Mouse (Mus musculus): ENCODE results near the gene Ablim1. TPM values are rescaled to one million over a fixed set of nuclear protein-coding genes. Genes with fewer than 3 reads are reported as not detected.

Gene Ablim1
- polyA plus RNA-seq, 1 experiment from 2014 or later = 57.3 TPM

DNA sequence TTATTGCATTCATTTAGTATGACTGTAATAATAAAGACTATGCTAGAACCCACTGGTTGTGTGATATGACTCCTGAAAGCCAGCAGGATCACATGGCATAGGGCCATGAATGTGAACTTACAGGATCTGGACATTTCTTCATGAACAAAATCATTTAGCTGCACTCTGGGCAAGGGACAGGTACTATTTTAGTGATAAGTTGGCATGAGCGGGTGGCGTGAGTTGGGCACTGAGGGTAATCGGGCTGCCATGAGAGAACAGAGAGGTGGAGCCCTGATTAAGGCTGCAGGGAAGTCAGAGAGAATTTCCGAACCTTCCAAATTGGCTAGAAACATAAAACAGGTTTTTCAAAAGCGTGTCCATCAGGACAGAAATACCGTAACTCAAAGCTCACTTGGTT lies 37.7 kb downstream of the Ablim1 start:
- Histone ChIP-seq H3K36me3 (ENCODE audit: control insufficient read depth, insufficient read depth, low read length) (no peaks in the 10 kb centered on the region), H3K4me3 (ENCODE audit: low read length) (no peak overlapping the region), H3K27me3 (replicated peaks; ENCODE audit: control insufficient read depth, insufficient read depth, low read length) (no peaks in the 10 kb centered on the region), H3K4me2 (ENCODE audit: low read length) (no peak overlapping the region), H3K27ac (ENCODE audit: low read depth, low read length) (no peak overlapping the region), H3K9ac (ENCODE audit: low read depth, low read length) (no peak overlapping the region), H3K4me1 (ENCODE audit: control insufficient read depth, insufficient read depth, low read depth, low read length) (peaks cover 16% of the 10 kb centered on the region), H3K9me3 (ENCODE audit: control insufficient read depth, low read length) (no peaks in the 10 kb centered on the region)
- WGBS = 75% methylated on average over 6 of the region's 6 CpGs
- ATAC-seq = no peak

DNA sequence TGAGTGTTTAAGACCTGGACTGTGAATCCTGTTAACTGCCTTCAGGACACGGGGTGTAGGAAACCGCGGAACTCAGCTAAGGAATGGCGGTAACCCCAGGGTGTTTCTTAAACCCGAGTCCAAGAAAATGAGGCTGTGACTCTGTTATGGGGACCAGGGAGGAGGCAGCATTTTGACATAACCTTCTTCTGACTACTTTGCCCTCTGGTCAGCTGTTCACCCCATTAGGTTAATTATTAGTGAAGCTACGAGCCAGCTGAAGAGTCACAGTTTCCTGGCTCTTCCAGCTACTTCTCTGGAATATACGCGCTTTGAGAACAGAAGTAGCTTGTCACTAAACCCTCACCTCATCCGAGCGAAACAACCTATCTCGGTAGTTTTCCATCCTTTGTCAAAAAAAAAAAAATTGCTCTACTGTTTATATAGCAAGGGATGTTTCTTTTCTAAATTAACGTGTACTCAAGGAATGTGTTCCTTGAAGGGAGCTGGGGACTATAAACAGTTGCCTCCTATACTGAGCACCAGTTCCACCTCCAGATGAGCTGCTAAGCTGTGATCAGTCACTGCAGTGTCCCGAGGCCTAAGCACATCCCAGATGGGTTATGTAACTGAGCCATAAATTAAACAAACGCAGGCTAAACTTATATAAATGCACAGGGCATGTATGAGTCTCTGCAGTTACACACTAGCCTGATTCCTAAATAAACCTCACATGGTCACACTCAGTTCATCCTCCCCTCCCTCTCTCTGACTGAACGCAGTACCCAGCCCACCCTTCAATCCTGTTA lies 39.4 kb downstream of the Ablim1 start:
- H3K36me3 ChIP-seq (ENCODE audit: control insufficient read depth, insufficient read depth, low read length) = no peaks in the 10 kb centered on the region
- no peak for ATAC-seq
- H3K4me2 ChIP-seq (ENCODE audit: low read length) = peak overlapping the region; percentile 33
- 49% methylated on average over 15 of the region's 15 CpGs for WGBS
- H3K27me3 ChIP-seq (replicated peaks; ENCODE audit: control insufficient read depth, insufficient read depth, low read length) = no peaks in the 10 kb centered on the region
- no peaks in the 10 kb centered on the region for H3K9me3 ChIP-seq (ENCODE audit: control insufficient read depth, low read length)
- peaks cover 16% of the 10 kb centered on the region for H3K4me1 ChIP-seq (ENCODE audit: control insufficient read depth, insufficient read depth, low read depth, low read length)
- no peak overlapping the region for H3K4me3 ChIP-seq (ENCODE audit: low read length)
- no peak overlapping the region for H3K9ac ChIP-seq (ENCODE audit: low read depth, low read length)
- no peak overlapping the region for H3K27ac ChIP-seq (ENCODE audit: low read depth, low read length)

DNA sequence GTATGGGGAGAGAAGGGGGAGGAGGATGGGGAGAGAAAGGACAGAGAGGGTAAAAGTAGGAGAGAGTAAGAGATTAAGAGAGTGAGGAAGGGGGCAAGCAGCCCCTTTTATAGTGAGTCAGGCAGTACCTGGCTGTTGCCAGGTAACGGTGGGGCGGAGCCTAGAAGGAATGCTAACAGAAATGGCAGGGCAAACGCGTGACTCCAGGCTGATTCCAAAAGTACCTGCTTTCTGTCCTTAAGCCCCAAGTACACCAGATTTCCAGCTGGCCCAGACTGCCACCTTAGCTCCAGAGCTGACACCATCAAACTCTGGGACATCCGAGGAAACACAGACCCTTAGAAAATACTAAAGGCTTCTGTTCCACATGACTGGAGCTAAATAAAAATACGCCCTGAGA lies 40.0 kb downstream of the Ablim1 start:
- Histone ChIP-seq H3K4me1 (ENCODE audit: control insufficient read depth, insufficient read depth, low read depth, low read length) (peaks cover 18% of the 10 kb centered on the region), H3K4me2 (ENCODE audit: low read length) (peak overlapping the region; percentile 33), H3K27ac (ENCODE audit: low read depth, low read length) (no peak overlapping the region), H3K4me3 (ENCODE audit: low read length) (no peak overlapping the region), H3K9ac (ENCODE audit: low read depth, low read length) (no peak overlapping the region), H3K27me3 (replicated peaks; ENCODE audit: control insufficient read depth, insufficient read depth, low read length) (no peaks in the 10 kb centered on the region), H3K9me3 (ENCODE audit: control insufficient read depth, low read length) (no peaks in the 10 kb centered on the region), H3K36me3 (ENCODE audit: control insufficient read depth, insufficient read depth, low read length) (no peaks in the 10 kb centered on the region)
- WGBS = 23% methylated on average over 6 of the region's 6 CpGs
- no peak for ATAC-seq

DNA sequence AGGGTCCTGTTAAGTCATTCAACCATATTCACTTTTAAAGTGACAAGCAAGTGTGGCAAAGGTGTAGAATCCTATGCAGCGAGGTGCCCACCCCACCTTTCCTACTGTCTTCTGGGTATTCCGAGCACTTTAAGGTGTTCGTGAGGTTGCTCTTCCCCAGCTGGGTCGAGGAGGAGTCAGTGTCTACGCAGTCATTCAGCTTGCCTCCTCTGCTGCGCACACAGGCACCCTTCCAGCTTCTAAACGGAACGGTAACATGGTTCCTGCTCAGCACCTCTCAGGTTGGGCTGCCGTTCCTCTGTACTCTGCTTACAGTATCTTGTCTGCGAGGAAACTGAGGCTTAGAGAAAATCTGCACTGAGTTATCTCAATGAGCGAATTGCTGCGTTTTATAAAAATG lies 40.4 kb downstream of the Ablim1 start:
- no peak overlapping the region for H3K27ac ChIP-seq (ENCODE audit: low read depth, low read length)
- no peak overlapping the region for H3K4me3 ChIP-seq (ENCODE audit: low read length)
- peaks cover 22% of the 10 kb centered on the region for H3K4me1 ChIP-seq (ENCODE audit: control insufficient read depth, insufficient read depth, low read depth, low read length)
- peak overlapping the region; percentile 5; the same call in 1 of the 2 replicates for H3K4me2 ChIP-seq (ENCODE audit: low read length)
- ATAC-seq = no peak
- H3K27me3 ChIP-seq (replicated peaks; ENCODE audit: control insufficient read depth, insufficient read depth, low read length) = no peaks in the 10 kb centered on the region
- 48% methylated on average over 12 of the region's 12 CpGs for WGBS
- H3K9ac ChIP-seq (ENCODE audit: low read depth, low read length) = no peak overlapping the region
- no peaks in the 10 kb centered on the region for H3K9me3 ChIP-seq (ENCODE audit: control insufficient read depth, low read length)
- H3K36me3 ChIP-seq (ENCODE audit: control insufficient read depth, insufficient read depth, low read length) = no peaks in the 10 kb centered on the region

DNA sequence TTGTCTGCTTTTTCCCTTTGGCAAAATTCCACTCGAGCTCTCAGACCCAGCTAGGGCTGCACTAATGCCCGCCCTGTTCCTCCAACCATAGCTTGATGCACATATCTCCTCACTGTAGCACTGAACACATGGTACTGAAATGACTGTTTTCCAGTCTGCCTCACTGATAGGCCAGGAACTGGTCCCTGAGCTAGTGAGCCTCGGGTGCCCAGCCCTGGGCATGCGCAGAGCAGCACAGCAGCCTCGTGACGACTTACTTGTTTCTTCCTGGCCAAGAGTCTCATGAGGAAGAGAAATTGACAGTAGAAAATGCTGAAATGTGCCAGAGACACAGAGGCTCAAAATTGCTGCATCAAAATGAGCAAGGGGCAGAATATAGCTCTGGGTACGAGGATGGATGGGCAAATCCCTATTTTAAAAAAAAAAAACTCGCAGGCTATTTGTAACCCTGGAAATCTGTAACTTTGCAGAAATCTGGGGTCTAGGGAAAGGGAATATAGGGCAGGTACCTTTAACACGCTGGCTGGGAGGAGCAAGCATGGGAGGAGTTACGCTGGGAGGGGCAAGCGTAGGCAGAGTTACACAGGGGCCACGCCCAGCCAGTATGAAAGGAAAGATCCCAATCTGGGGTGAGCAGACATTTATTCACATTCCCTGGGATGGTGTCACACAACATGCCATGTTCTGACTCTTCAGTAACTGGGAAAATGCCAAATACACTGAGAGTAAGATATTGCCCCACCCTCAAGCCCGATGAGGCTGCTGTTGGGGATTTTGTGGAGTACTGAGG lies 41.7 kb downstream of the Ablim1 start:
- H3K9ac ChIP-seq (ENCODE audit: low read depth, low read length) = no peak overlapping the region
- 54% methylated on average over 13 of the region's 13 CpGs for WGBS
- H3K27ac ChIP-seq (ENCODE audit: low read depth, low read length) = no peak overlapping the region
- peak overlapping the region; percentile 30; the same call in 1 of the 2 replicates for H3K4me2 ChIP-seq (ENCODE audit: low read length)
- peak; percentile 75 for ATAC-seq
- no peak overlapping the region for H3K4me3 ChIP-seq (ENCODE audit: low read length)
- H3K27me3 ChIP-seq (replicated peaks; ENCODE audit: control insufficient read depth, insufficient read depth, low read length) = no peaks in the 10 kb centered on the region
- peaks cover 22% of the 10 kb centered on the region for H3K4me1 ChIP-seq (ENCODE audit: control insufficient read depth, insufficient read depth, low read depth, low read length)
- no peaks in the 10 kb centered on the region for H3K36me3 ChIP-seq (ENCODE audit: control insufficient read depth, insufficient read depth, low read length)
- no peaks in the 10 kb centered on the region for H3K9me3 ChIP-seq (ENCODE audit: control insufficient read depth, low read length)

DNA sequence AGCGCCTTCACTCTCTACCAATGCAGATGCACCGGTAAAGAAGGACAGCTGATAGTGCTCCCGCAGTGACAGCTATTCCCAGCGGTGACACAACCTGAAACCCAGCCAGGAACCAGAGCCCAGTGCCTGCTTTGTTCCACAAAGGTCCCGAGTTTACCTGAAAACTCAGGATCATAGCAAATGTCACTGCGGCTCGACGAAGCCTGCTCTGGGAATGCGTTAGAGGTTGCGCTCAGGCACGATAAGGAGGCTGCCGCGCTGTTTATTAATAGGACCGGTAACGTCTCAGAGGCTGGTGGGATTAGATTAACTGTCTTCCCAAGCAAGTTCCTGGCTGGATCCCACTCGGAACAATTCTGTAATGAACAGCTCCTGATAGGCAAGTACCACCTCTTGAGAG lies 43.0 kb downstream of the Ablim1 start:
- Histone ChIP-seq H3K4me1 (ENCODE audit: control insufficient read depth, insufficient read depth, low read depth, low read length) (peaks cover 18% of the 10 kb centered on the region), H3K36me3 (ENCODE audit: control insufficient read depth, insufficient read depth, low read length) (no peaks in the 10 kb centered on the region), H3K27ac (ENCODE audit: low read depth, low read length) (no peak overlapping the region), H3K27me3 (replicated peaks; ENCODE audit: control insufficient read depth, insufficient read depth, low read length) (no peaks in the 10 kb centered on the region), H3K9ac (ENCODE audit: low read depth, low read length) (no peak overlapping the region), H3K4me2 (ENCODE audit: low read length) (no peak overlapping the region), H3K9me3 (ENCODE audit: control insufficient read depth, low read length) (no peaks in the 10 kb centered on the region), H3K4me3 (ENCODE audit: low read length) (no peak overlapping the region)
- WGBS = 61% methylated on average over 16 of the region's 16 CpGs
- ATAC-seq = no peak

DNA sequence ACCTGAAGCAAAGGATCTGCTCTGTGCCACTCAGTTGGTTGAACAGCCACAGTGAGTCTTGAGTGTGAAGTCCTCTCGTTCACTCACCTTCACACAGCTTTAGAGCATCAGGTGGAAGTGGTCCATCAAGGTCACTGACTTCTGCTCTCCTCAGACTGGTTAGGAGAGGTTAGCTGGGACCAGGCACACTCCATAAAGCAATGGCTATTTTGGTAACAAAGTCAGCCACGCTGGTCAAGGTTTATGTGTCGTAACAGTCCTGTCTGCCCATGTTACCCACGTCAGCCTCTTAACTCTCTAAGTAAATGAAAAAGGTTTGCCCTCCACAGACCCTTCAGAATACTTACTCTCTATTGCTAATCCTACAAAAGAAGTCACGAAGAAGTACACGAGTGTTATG lies 44.0 kb downstream of the Ablim1 start:
- no peak for ATAC-seq
- H3K4me2 ChIP-seq (ENCODE audit: low read length) = no peak overlapping the region
- H3K27me3 ChIP-seq (replicated peaks; ENCODE audit: control insufficient read depth, insufficient read depth, low read length) = no peaks in the 10 kb centered on the region
- H3K4me1 ChIP-seq (ENCODE audit: control insufficient read depth, insufficient read depth, low read depth, low read length) = peaks cover 18% of the 10 kb centered on the region
- H3K9ac ChIP-seq (ENCODE audit: low read depth, low read length) = no peak overlapping the region
- H3K27ac ChIP-seq (ENCODE audit: low read depth, low read length) = no peak overlapping the region
- no peak overlapping the region for H3K4me3 ChIP-seq (ENCODE audit: low read length)
- H3K9me3 ChIP-seq (ENCODE audit: control insufficient read depth, low read length) = no peaks in the 10 kb centered on the region
- 92% methylated on average over 6 of the region's 6 CpGs for WGBS
- H3K36me3 ChIP-seq (ENCODE audit: control insufficient read depth, insufficient read depth, low read length) = no peaks in the 10 kb centered on the region

DNA sequence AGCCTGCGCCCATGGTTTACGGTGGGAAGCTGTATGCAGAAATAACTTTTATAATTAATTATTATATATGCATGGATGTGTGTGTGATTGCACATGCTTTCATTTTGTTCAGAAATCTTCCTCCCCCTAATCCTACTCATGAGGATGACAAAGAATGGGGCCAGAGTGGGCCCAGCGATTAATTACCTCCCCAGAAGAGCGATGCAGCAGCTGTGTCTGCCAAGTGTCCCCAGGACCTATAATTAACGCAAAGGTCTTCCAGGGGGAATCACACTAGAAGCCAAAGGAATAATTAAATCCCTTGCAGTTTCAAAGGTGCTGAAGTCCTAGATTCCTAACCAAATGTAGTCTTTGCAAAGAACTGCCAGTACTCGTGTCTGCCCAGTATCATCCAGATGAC lies 44.9 kb downstream of the Ablim1 start:
- no peak overlapping the region for H3K4me3 ChIP-seq (ENCODE audit: low read length)
- H3K36me3 ChIP-seq (ENCODE audit: control insufficient read depth, insufficient read depth, low read length) = no peaks in the 10 kb centered on the region
- H3K4me2 ChIP-seq (ENCODE audit: low read length) = no peak overlapping the region
- H3K4me1 ChIP-seq (ENCODE audit: control insufficient read depth, insufficient read depth, low read depth, low read length) = peaks cover 13% of the 10 kb centered on the region
- no peak overlapping the region for H3K9ac ChIP-seq (ENCODE audit: low read depth, low read length)
- H3K27me3 ChIP-seq (replicated peaks; ENCODE audit: control insufficient read depth, insufficient read depth, low read length) = no peaks in the 10 kb centered on the region
- WGBS = 45% methylated on average over 6 of the region's 6 CpGs
- no peak overlapping the region for H3K27ac ChIP-seq (ENCODE audit: low read depth, low read length)
- no peaks in the 10 kb centered on the region for H3K9me3 ChIP-seq (ENCODE audit: control insufficient read depth, low read length)
- ATAC-seq = no peak

DNA sequence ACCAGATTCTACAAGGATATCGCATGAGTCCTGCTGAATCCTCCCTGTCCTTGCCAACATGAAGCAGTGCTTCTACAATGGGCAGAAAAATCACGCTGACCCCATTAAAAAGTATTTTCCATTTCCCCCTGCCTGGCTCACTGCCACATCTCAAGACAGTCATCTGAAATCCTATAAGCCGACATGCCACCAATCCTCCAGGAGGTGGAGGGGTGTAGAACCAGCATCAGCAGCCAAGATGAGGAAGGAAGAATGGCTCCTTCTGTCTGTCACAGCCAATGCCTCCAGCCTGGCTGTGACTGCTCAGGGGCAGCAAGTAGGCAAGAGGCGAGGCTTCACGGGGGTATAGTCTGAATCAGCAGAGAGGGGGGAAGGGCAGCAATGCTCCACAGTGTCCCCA lies 47.2 kb downstream of the Ablim1 start:
- Histone ChIP-seq H3K9me3 (ENCODE audit: control insufficient read depth, low read length) (no peaks in the 10 kb centered on the region), H3K27me3 (replicated peaks; ENCODE audit: control insufficient read depth, insufficient read depth, low read length) (no peaks in the 10 kb centered on the region), H3K27ac (ENCODE audit: low read depth, low read length) (no peak overlapping the region), H3K4me1 (ENCODE audit: control insufficient read depth, insufficient read depth, low read depth, low read length) (peaks cover 9% of the 10 kb centered on the region), H3K4me2 (ENCODE audit: low read length) (no peak overlapping the region), H3K36me3 (ENCODE audit: control insufficient read depth, insufficient read depth, low read length) (no peaks in the 10 kb centered on the region), H3K9ac (ENCODE audit: low read depth, low read length) (no peak overlapping the region), H3K4me3 (ENCODE audit: low read length) (no peak overlapping the region)
- 58% methylated on average over 5 of the region's 5 CpGs for WGBS
- no peak for ATAC-seq
